Mouse (Mus musculus): ENCODE measurements at regions not wholly inside any gene's neighbourhood (a gene's known extent, or its start where the extent isn't known, plus 50 kb on each side); places are given as distances from the start of the nearest gene placed in this dataset.

- DNase-seq, result no peak
Measured at GRCm38 (mm10) chr9:23064811-23065210, 158.1 kb upstream of the Bmper start.

- no peak for DNase-seq
Measured at GRCm38 (mm10) chr9:23068101-23068791, 154.6 kb upstream of the Bmper start.

- no peak for DNase-seq
Measured at GRCm38 (mm10) chr9:23069161-23069560, 153.7 kb upstream of the Bmper start.

GRCm38 (mm10) chr9:23071006-23071405 is 151.9 kb upstream of the Bmper start:
- DNase-seq, result no peak

DNA sequence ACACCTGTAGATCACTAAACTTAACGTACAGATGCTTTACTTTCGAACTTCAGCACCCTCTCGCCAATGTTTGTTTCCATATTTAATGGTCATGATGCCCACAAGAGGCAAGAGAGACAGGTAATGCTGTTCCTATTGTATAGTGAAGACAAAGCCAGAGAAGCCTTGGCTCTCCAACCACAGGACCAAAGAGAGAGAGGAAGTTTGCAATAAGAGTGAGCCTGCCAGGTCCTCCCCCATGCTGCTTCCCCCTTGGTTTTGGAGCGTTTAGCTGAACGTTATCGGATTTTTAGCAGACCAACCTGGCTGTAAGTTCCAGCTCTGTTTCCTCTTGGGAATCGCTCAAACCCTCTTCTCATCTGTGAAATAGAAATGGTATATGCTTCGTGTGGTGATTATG is 150.1 kb upstream of the Bmper start:
- DNase-seq, result no peak

DNA sequence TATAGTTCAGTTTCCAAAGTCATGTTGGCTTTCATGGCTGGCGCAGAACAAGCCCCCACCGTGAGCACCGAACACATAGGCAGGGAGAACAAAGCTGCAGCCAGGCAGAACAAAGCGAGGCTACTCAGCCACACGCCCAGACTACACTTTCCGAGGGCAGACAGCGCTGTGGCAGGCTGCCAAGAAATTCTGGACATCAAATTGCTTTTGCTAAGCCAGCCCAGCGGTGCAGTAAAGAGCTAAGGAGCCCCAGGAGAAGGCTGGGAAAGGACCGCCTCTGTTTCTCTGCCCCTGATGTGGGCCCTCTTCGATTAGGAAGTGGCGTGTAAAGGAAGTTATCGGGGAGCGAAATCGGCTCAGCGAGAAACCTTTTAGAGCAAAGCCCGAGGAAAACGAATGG is 139.3 kb upstream of the Bmper start:
- DNase-seq, result peak; percentile 82 to 84

DNA sequence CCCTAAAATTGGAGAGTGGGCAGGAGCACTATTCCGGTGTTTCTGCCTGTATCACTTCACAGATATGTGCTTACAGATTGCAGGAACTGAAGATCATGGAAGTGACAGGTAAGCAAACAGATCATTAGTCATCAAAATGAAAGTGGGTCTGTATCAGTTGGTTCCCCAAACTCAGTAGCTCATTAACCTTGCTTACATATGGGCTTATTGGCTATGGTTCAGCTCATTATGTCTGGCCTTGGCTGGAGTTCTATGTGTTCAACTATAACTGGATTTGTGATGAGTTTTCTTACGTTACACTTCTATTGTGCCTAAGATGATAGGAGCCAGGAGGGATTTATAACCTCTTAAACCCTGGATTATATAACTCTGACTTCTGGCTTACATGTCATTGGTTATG is 133.5 kb upstream of the Bmper start:
- DNase-seq, result no peak

DNA sequence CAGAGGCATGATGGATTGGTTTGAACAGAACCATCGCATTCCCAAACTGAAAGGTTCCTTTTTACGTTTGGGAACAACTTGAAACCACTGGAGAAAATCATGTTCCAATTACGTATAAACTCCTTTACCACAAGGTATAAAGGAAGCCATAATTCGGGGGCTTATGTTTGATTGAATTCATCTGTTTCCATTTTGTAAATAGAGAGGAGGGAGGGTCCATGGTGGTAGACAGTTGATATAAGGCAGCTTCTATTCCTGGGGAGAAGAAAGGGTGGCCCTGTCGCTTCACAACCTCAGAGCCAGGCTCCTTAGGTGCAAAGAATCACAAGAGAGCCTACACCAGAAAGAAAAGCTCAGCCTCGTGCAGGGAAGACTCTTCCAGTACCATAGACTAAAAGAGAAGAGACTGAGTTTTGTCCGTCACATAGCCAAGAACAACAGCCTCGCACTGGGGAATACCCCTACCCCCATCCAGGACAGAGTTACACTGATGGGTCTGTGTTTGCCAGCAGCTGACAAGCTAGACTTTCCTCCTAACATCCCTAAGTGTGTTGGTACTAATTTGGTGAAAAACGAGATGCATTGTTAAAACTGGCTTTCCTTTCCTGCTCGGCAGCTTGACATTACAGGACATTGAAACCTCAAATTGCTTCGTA is 125.6 kb upstream of the Bmper start:
- DNase-seq, result no peak

GRCm38 (mm10) chr9:23101584-23101983 is 121.3 kb upstream of the Bmper start:
- no peak for DNase-seq

- DNase-seq, result peak; percentile 13 to 29
Measured at GRCm38 (mm10) chr9:23101990-23102796, 120.7 kb upstream of the Bmper start.

GRCm38 (mm10) chr9:23111500-23111899 is 111.4 kb upstream of the Bmper start:
- DNase-seq, result no peak

DNA sequence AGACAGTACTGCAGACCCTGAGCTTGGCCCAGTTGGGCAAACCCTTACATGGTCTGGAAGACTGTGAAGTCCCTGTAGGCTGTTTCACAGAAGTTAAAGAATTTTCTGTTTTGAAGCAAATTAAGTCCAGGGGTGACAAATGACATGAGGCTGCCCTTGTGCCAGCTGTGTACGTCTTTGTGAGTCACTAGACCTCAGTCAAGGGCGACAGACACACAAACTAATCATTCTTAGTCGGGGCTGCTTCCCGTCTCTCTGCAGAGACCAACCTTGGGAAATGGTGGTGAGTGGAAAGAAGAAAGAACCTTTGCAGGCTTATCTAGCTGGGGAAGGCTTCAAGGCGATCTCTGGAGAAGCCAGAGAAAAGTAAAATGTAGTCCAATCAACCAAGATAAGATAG is 107.8 kb upstream of the Bmper start:
- DNase-seq, result no peak

DNA sequence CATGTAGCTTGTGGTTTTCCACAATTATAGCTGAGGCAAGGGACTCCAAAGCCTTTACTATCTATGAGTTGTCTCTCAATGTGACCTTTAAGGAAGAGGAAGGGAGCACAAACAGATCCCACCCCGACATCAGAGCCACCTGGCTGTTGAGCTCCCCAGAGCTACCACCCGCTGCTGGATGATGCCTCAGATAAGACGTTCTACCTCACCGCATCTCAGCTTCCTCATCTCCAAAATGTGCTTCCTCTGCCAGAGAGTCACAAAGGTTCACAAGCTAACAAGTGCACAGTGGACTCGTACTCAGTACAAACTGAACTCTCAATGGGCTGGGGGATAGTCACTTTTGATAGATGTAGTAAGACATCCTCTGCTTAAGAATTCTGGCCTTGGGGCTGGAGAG is 107.3 kb upstream of the Bmper start:
- DNase-seq, result no peak

- DNase-seq, result no peak
Measured at GRCm38 (mm10) chr9:23116311-23116710, 106.6 kb upstream of the Bmper start.

GRCm38 (mm10) chr9:23119811-23120210 is 103.1 kb upstream of the Bmper start:
- DNase-seq, result no peak

GRCm38 (mm10) chr9:23120814-23121213 is 102.1 kb upstream of the Bmper start:
- no peak for DNase-seq

GRCm38 (mm10) chr9:23122524-23122923 is 100.4 kb upstream of the Bmper start:
- DNase-seq, result no peak

GRCm38 (mm10) chr9:23123452-23123851 is 99.4 kb upstream of the Bmper start:
- DNase-seq, result no peak

DNA sequence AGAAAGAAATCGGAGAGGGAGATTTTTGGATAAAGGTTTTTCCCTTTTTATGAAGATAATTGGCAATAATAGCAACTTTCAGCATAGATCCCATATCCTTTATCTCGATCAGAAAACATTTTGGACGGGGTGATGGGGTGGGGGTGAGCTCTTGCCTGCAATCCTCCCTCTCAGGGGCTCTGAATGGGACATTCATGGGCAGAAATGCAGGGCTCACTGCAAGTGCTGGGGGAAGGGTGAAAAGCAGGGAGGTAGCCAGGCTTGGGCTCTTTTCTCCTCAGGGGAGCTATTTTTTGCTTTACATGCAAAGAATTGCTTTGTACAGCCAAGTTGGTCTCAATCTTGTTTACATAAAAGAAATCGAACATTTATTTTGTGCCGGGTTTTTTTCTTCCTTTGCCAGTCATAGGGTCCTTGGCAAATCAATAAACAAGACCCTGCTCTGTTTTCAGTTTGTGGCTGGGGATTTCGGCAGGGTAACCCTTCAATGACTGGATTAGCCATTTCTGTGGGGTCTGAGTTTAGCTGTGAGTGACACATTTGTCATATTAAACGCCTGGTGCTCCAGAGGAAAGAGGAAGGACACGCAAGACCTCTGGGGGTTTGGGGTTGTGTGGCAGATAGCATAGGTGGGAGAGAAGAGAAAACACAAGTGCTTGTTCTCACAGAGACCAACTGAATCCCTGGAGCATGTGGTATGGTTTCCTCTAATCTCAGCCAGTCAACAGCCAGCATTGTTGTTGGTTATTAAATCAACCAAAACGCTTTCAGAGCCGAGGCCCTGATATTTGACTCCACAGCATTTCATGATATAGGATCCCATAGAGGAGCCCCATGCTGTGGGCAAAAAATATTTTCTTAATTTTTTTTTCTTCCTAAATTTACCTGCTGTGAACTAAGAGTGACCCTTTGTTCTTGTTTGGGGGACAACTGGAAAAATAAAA is 96.8 kb upstream of the Bmper start:
- no peak for DNase-seq

GRCm38 (mm10) chr9:23127338-23128017 is 95.4 kb upstream of the Bmper start:
- DNase-seq, result no peak

DNA sequence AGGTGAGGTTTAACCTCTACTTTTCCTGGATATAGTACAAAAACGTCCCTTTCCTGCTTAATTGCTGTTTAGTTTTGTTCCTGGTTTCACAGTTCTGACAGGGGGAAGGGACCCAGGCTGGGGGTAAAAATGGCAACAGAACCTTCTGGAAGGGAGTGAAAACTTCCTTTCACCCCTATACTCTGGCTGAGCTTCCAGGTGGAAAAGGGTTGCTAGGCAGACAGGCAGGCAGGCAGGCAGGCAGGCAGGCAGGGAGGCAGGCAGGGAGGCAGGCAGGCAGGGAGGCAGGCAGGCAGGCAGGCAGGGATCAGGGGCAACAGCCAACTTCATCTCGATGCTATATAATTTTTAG is 94.9 kb upstream of the Bmper start:
- no peak for DNase-seq

DNA sequence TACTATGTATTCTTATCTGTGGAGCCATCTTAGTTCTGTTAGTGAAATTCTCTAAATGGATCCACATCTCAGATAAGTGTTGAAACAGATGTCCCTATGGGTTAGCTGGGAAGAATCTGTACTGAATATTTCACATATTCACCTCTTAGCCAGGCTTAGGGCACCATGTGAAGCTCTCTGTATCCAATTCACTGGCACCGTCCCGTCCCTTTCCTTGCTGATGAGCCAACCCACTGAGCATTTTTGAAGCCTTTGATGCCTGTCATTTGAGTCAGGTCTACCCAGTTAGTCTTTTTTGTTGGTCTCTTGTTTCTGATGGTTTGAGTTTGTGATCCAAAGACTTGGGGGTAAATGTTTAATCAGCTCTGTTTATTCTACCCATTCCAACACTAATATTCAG is 88.9 kb upstream of the Bmper start:
- DNase-seq, result no peak
